Mouse (Mus musculus) cerebellum, adult 2 months (tissue): ENCODE data around the gene Cpped1.

Source experiments
- CTCF ChIP-seq: fragments of 200-500 bp; IDR thresholded peaks from 2 replicates; pipeline ENCODE4 v1.5.1; 2011; ENCODE audit warnings: low read depth, mild to moderate bottlenecking, control low read depth, low read length, moderate library complexity, borderline replicate concordance; ENCODE audit not compliant: insufficient read depth
- POLR2A ChIP-seq: fragments of 200-500 bp; IDR thresholded peaks from 2 replicates; pipeline ENCODE4 v1.6.1; 2011; ENCODE audit warnings: low read length, control low read depth, borderline replicate concordance; ENCODE audit not compliant: insufficient read depth

DNA sequence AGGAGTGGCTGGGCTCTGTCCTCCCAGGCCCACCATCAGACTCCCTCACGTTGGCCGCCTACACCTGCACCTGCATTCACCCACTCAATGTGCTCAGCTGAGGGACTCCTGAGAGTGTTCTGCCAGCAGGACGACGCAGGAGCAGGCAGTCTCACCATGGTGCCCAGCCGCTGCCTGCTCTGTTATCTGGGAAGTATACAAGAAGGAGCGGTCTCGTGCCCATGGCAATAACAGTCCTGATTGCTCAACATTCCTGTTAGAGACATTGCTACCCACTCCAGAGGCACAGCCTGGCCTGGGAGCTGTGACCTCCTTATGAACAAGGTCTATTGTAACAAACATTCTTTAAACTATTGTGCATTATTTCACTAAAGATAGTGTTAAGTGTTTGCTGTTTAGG lies 151.3 kb downstream of the Cpped1 start:
- TF ChIP-seq POLR2A (no peak), CTCF (no peak)
